ENCODE assay signal across 20 mouse cellular contexts in genomic region chr10:111137905-111138304, GRCm38 (mm10).
"Had no signal": no experiment of that assay in that cellular context is flagged by ENCODE, and none has a peak within 500 bp of the region (broad histone marks: within the 10 kb centered on the region; RNA-seq: fewer than 3 reads in every experiment).

No protein-coding gene starts in this region.

- H3K9me3 ChIP-seq: midbrain, embryonic 13.5 days; midbrain, embryonic 15.5 days; neural tube, embryonic 13.5 days; neural tube, embryonic 15.5 days; stomach, embryonic 15.5 days had no signal

- H3K4me1 ChIP-seq: midbrain, embryonic 13.5 days; midbrain, embryonic 15.5 days; neural tube, embryonic 13.5 days; neural tube, embryonic 15.5 days; stomach, embryonic 15.5 days had no signal

- H3K9ac ChIP-seq: liver, postnatal 0 days; lung, embryonic 14.5 days; midbrain, embryonic 13.5 days; midbrain, embryonic 15.5 days; neural tube, embryonic 13.5 days; neural tube, embryonic 15.5 days; stomach, embryonic 15.5 days had no signal

- H3K4me3 ChIP-seq: midbrain, embryonic 13.5 days; midbrain, embryonic 15.5 days; myocyte; neural tube, embryonic 13.5 days; neural tube, embryonic 15.5 days; stomach, embryonic 15.5 days had no signal

- H3K4me2 ChIP-seq: lung, embryonic 14.5 days; midbrain, embryonic 11.5 days; midbrain, embryonic 13.5 days; midbrain, embryonic 15.5 days; neural tube, embryonic 13.5 days; neural tube, embryonic 15.5 days; stomach, embryonic 15.5 days had no signal

- ATAC-seq: liver, postnatal 0 days; midbrain, embryonic 13.5 days; midbrain, embryonic 15.5 days had no signal

- H3K27ac ChIP-seq: midbrain, embryonic 13.5 days; midbrain, embryonic 15.5 days; neural tube, embryonic 13.5 days; neural tube, embryonic 15.5 days; stomach, embryonic 15.5 days; stomach, postnatal 0 days had no signal

- H3K27me3 ChIP-seq: midbrain, embryonic 13.5 days; midbrain, embryonic 15.5 days; neural tube, embryonic 13.5 days; neural tube, embryonic 15.5 days; stomach, embryonic 15.5 days had no signal

- DNase-seq: liver, postnatal 0 days; lung, embryonic 14.5 days; lung, postnatal 10 days; lung, postnatal 4 days; retina, postnatal 1 day; right cerebral cortex, adult 18-20 months; right cerebral cortex, postnatal 25 days; right cerebral cortex, postnatal 4 days; spleen, adult 18-20 months; thymus, adult 2 months; thymus, postnatal 25 days; thymus, postnatal 4 days had no signal

- H3K36me3 ChIP-seq: midbrain, embryonic 13.5 days; midbrain, embryonic 15.5 days; neural tube, embryonic 13.5 days; neural tube, embryonic 15.5 days; stomach, embryonic 15.5 days had no signal
